Mouse (Mus musculus) lung, postnatal 0 days (tissue): Measurements from ENCODE around the gene Iqcn.

ENCODE experiments used
- CTCF ChIP-seq: IDR thresholded peaks from 2 replicates; pipeline ENCODE4 v1.5.1; 2016; ENCODE audit warnings: antibody characterized with exemption, mild to moderate bottlenecking
- EP300 ChIP-seq: IDR thresholded peaks from 2 replicates; pipeline ENCODE4 v1.6.1; 2016; ENCODE audit warnings: antibody characterized with exemption, mild to moderate bottlenecking, control low read depth

GRCm38 (mm10) chr8:70719796-70720270 is 16.6 kb downstream of the Iqcn start:
- no peak for TF ChIP-seq CTCF
- TF ChIP-seq EP300: no peak
